Mouse (Mus musculus) myocyte (in vitro differentiated cells): ENCODE results near the gene Usp2. TPM values are rescaled to one million over a fixed set of nuclear protein-coding genes. Genes with fewer than 3 reads are reported as not detected.

Experiments
- H3K27me3 ChIP-seq: one replicate; pipeline ENCODE4 v1.6.1; 2011; ENCODE audit not compliant: control insufficient read depth, insufficient read depth, insufficient read length
- H3K36me3 ChIP-seq: one replicate; pipeline ENCODE4 v1.6.1; 2011; ENCODE audit not compliant: control insufficient read depth, insufficient read depth
- H3K4me2 ChIP-seq: one replicate; pipeline ENCODE4 v1.6.1; 2011; ENCODE audit warnings: low read depth, control low read depth
- H3K4me3 ChIP-seq: one replicate; pipeline ENCODE4 v1.5.1; 2011; ENCODE audit warnings: mild to moderate bottlenecking, control low read depth, moderate library complexity
- H3K79me2 ChIP-seq: one replicate; pipeline ENCODE4 v1.6.1; 2011; ENCODE audit not compliant: control insufficient read depth, insufficient read depth
- H3ac ChIP-seq: one replicate; pipeline ENCODE4 v1.6.1; 2011; ENCODE audit not compliant: control insufficient read depth, insufficient read length
- CEBPB ChIP-seq: IDR thresholded peaks from 2 replicates; pipeline ENCODE4 v1.6.1; 2011; ENCODE audit warnings: mild to moderate bottlenecking, moderate library complexity; ENCODE audit not compliant: poor library complexity, insufficient read depth, severe bottlenecking
- E2F4 ChIP-seq: IDR thresholded peaks from one replicate; pipeline ENCODE4 v1.6.1; 2011; ENCODE audit warnings: mild to moderate bottlenecking, control low read depth, moderate library complexity; ENCODE audit not compliant: insufficient read depth
- MAX ChIP-seq: IDR thresholded peaks from one replicate; pipeline ENCODE4 v1.6.1; 2011; ENCODE audit warnings: low read depth, mild to moderate bottlenecking, control low read depth
- MYOD1 ChIP-seq, 3 experiments: IDR thresholded peaks; one replicate each; pipeline ENCODE4 v1.6.1; 2011; ENCODE audit warnings: control low read depth in 2 of 3, low read depth in 2 of 3, mild to moderate bottlenecking in 2 of 3, moderate library complexity in 1 of 3; ENCODE audit not compliant: insufficient read length in 2 of 3, control insufficient read depth in 1 of 3
- MYOG ChIP-seq, 3 experiments: IDR thresholded peaks; one replicate each; pipeline ENCODE4 v1.6.1; 2011; ENCODE audit warnings: control low read depth in 2 of 3, low read depth in 2 of 3, mild to moderate bottlenecking in 2 of 3; ENCODE audit not compliant: insufficient read length in 2 of 3, control insufficient read depth in 1 of 3, insufficient read depth in 1 of 3
- POLR2A ChIP-seq: IDR thresholded peaks from one replicate; pipeline ENCODE4 v1.6.1; 2011; ENCODE audit warnings: low read depth, mild to moderate bottlenecking, control low read depth, moderate library complexity; ENCODE audit not compliant: insufficient read length
- POLR2AphosphoS2 ChIP-seq: IDR thresholded peaks from one replicate; pipeline ENCODE4 v1.6.1; 2011; ENCODE audit warnings: low read depth, control low read depth; ENCODE audit not compliant: insufficient read length
- REST ChIP-seq: IDR thresholded peaks from one replicate; pipeline ENCODE4 v1.6.1; 2011; ENCODE audit warnings: mild to moderate bottlenecking, control low read depth, moderate library complexity; ENCODE audit not compliant: insufficient read depth, insufficient read length
- SRF ChIP-seq: IDR thresholded peaks from one replicate; pipeline ENCODE4 v1.6.1; 2011; ENCODE audit warnings: low read depth; ENCODE audit not compliant: control insufficient read depth, insufficient read length
- TCF12 ChIP-seq: IDR thresholded peaks from one replicate; pipeline ENCODE4 v1.6.1; 2011; ENCODE audit warnings: mild to moderate bottlenecking, control low read depth; ENCODE audit not compliant: poor library complexity, insufficient read depth, severe bottlenecking
- TCF3 ChIP-seq: IDR thresholded peaks from one replicate; pipeline ENCODE4 v1.6.1; 2011; ENCODE audit warnings: low read depth, control low read depth; ENCODE audit not compliant: insufficient read length
- USF1 ChIP-seq: IDR thresholded peaks from one replicate; pipeline ENCODE4 v1.6.1; 2011; ENCODE audit warnings: low read depth, mild to moderate bottlenecking, control low read depth, moderate library complexity
- polyA plus RNA-seq: library from polyadenylated mRNA; unstranded; fragments of >200 nt; fragmentation: generic; extraction: Trizol; gene quantifications from one replicate; pipeline ENCODE4 v1.2.1, GENCODE M21; 2012; ENCODE audit warnings: missing spikeins

The Usp2 gene
- polyA plus RNA-seq, 1 experiment: 17.0 TPM

GRCm38 (mm10) chr9:44078136-44078797 lies 11.4 kb downstream of the Usp2 start:
- TF ChIP-seq MYOD1 (IDR thresholded peaks at IDR 0.05; ENCODE audit: control insufficient read depth in 1 of 3, insufficient read length in 2 of 3, low read depth in 2 of 3) (no peak), CEBPB (no peak), TCF12 (no peak), POLR2AphosphoS2 (no peak), MYOG (IDR thresholded peaks at IDR 0.05; ENCODE audit: control insufficient read depth in 1 of 3, insufficient read depth in 1 of 3, insufficient read length in 2 of 3, low read depth in 2 of 3) (no peak), USF1 (no peak), MAX (no peak)
- no peaks in the 10 kb centered on the region for H3K79me2 ChIP-seq
- peak overlapping the region; percentile 84 for H3K4me2 ChIP-seq
- H3ac ChIP-seq: no peak overlapping the region
- H3K4me3 ChIP-seq: no peak overlapping the region
- H3K27me3 ChIP-seq: no peaks in the 10 kb centered on the region
- H3K36me3 ChIP-seq: no peaks in the 10 kb centered on the region

DNA sequence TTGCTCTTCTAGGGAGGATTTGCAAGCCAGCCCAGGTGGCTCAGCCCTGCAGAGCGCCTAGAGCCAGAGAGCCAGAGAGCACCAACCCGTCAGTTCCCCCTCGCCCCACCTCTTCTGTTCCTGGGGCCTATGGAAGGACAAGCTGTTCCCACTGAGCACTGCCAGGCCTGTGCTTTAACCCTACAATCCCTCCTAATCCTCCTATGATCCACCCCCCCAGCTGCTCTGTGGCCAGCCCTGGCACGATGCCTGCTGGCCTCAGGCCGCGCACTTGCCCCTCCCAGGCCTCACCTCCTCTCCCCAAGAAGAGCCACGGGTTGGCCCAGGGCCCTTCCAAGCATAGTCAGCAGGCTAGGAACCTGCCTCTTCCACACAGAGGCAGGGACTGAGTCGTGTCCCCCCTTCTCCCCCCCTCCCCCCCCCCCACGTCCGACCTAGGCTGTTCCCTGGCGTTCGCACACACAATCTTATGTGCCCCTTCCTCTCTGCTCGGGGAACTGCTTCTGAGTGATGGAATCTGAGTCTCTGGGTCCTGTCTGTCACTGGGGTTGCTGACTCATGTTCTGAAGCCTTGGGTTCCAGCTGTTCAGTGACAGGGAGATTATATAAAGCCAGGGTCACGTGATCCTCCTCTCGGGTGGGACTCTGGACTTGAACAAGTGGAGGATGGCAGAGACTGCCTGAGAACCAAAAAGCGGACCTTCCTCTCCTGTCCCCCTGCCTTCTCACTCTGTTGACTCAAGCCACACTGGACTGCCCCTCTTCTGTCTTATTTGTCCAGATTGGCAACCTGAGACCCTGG lies 12.3 kb downstream of the Usp2 start:
- H3ac ChIP-seq: no peak overlapping the region
- no peaks in the 10 kb centered on the region for H3K27me3 ChIP-seq
- peak overlapping the region; percentile 84 for H3K4me2 ChIP-seq
- TF ChIP-seq MYOG (IDR thresholded peaks at IDR 0.05; ENCODE audit: control insufficient read depth in 1 of 3, insufficient read depth in 1 of 3, insufficient read length in 2 of 3, low read depth in 2 of 3) (peak; percentile 87 to 93 (median 88)), MAX (no peak), TCF12 (peak; percentile 61), MYOD1 (IDR thresholded peaks at IDR 0.05; ENCODE audit: control insufficient read depth in 1 of 3, insufficient read length in 2 of 3, low read depth in 2 of 3) (peak in 2 of 3 experiments; percentile 84 to 86), USF1 (peak; percentile 97)
- H3K4me3 ChIP-seq: no peak overlapping the region
- H3K79me2 ChIP-seq: no peaks in the 10 kb centered on the region
- no peaks in the 10 kb centered on the region for H3K36me3 ChIP-seq

DNA sequence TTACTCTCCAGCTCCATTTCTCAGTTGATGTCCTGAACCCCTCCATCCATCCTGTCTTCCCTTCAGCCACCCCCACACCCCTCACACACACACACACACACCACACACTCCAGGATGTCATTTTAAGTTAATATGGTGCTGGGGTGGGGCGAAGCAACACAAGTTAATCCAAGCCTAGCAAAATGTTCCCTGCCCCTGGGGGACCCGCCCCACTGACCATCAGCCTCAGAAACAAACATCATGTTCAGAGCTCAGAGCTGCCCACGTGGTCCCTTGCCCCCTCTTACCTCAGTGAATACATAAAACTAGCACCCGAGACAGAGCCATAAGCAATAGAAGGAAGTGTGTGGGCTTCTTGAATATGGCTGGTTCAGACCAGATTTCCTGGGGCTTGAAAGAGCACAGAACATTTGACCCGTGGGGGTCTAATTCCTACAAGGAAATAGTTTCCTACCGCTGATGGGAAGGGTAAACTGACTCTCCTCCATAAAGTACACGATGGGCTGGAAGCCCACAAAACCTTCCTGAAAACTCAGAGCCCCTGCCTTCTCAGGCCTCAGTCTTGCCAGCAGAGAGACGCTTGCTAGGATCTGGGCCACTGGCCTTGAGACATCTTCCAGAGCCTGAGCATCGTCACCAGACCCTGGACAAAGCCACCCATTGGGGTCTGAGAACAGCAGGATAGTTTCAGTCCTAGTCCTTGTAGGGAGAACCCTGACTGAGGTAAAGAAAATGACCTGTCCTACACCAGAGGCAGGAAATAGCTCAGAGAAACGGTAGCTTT lies 13.4 kb downstream of the Usp2 start:
- no peak for TF ChIP-seq USF1
- no peak for TF ChIP-seq SRF
- no peak for TF ChIP-seq REST
- TF ChIP-seq MYOG (IDR thresholded peaks at IDR 0.05; ENCODE audit: control insufficient read depth in 1 of 3, insufficient read depth in 1 of 3, insufficient read length in 2 of 3, low read depth in 2 of 3): no peak
- no peak for TF ChIP-seq CEBPB
- TF ChIP-seq MYOD1 (IDR thresholded peaks at IDR 0.05; ENCODE audit: control insufficient read depth in 1 of 3, insufficient read length in 2 of 3, low read depth in 2 of 3): no peak
- TF ChIP-seq E2F4: no peak
- no peak for TF ChIP-seq MAX
- TF ChIP-seq TCF3: no peak
- TF ChIP-seq POLR2A: no peak
- TF ChIP-seq TCF12: no peak
- no peak for TF ChIP-seq POLR2AphosphoS2
- H3ac ChIP-seq: no peak overlapping the region
- H3K4me3 ChIP-seq: no peak overlapping the region
- H3K36me3 ChIP-seq: no peaks in the 10 kb centered on the region
- H3K79me2 ChIP-seq: no peaks in the 10 kb centered on the region
- no peaks in the 10 kb centered on the region for H3K27me3 ChIP-seq
- H3K4me2 ChIP-seq: peak overlapping the region; percentile 34

DNA sequence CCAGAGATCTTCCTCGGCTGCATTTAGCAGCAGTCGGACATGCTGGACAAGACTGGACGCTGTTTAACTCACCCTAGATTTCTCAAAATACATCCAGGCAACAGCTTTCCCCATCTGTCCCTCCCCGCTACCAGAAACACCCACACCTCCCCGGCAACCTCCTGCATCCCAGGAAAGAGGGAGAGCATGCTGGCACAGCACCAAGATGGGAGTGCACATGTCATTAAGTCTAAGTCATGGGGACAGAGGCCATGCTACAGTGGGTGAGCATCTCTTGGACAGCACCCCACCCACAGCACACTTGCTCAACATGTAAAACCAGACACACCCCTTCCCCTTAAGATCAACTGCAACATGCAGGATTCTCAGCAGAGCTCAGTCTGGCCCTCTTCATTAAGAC lies 14.1 kb downstream of the Usp2 start:
- H3K36me3 ChIP-seq: no peaks in the 10 kb centered on the region
- H3K27me3 ChIP-seq: no peaks in the 10 kb centered on the region
- TF ChIP-seq USF1 (no peak), MYOG (IDR thresholded peaks at IDR 0.05; ENCODE audit: control insufficient read depth in 1 of 3, insufficient read depth in 1 of 3, insufficient read length in 2 of 3, low read depth in 2 of 3) (no peak), TCF3 (no peak), TCF12 (no peak), E2F4 (no peak), REST (no peak), POLR2AphosphoS2 (no peak), MAX (no peak), SRF (no peak), MYOD1 (IDR thresholded peaks at IDR 0.05; ENCODE audit: control insufficient read depth in 1 of 3, insufficient read length in 2 of 3, low read depth in 2 of 3) (no peak), POLR2A (no peak), CEBPB (no peak)
- H3K4me3 ChIP-seq: no peak overlapping the region
- H3K79me2 ChIP-seq: no peaks in the 10 kb centered on the region
- H3ac ChIP-seq: no peak overlapping the region
- peak overlapping the region; percentile 34 for H3K4me2 ChIP-seq
